Mouse (Mus musculus) lung, postnatal 4 days (tissue): ENCODE measurements around the gene Imp4.
A peak's percentile ranks its signal among the peaks of the same experiment; 100 is the strongest.
"Not testable (repeated sequence)": the region's sequence is repeated elsewhere in the genome, so short reads cannot be mapped to it uniquely, and the experiment has no call there.

Experiments
- DNase-seq, 2 experiments: peaks; one replicate each; pipeline ENCODE4 v3.0.0; 2021

The Imp4 gene

DNA sequence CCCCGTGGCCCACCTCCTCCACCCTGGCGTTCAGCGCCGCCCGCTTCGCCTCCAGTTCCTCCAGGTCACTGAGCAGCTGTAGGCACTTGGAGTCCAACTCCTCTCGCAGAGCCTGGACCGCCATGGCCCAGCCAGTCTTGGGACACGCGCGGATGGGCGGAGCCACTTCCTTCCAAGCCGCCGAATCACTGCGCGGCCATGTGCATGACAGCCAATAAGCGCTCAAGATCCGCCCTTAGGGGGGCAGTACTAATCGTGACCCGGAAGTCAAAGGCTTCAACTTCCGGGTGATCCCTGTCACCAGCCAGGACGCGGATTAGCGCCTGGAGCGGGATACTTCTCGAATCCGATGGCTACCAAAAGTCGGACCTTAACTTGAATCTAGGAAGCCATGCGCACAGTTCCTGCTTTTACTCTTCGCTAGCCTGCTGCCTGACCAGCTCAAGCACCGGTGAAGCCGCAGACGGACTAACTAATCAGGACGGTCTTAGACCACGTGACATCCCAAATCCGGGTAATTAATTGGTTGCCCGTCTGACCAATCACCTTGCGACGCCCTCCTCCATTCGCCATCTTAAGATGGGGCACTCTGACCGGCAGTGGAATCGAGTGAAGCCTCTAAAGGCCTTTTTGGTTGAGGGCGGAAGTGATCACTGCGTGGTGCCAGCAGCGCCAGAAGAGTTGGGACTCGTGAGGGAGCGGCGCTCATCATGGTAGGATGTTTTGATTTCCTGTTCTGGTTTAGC, at the start of gene Imp4, which contains the start of gene Ccdc115:
Gene Imp4 (plus strand): TSS at position 637 of the 746 bp plus-strand sequence.
Gene Ccdc115 (minus strand): TSS at position 458 of the 746 bp plus-strand sequence.
- peak; percentile 95 to 97 for DNase-seq

GRCm38 (mm10) chr1:34396321-34396720, 43.3 kb upstream of the Imp4 start:
- DNase-seq = no peak

DNA sequence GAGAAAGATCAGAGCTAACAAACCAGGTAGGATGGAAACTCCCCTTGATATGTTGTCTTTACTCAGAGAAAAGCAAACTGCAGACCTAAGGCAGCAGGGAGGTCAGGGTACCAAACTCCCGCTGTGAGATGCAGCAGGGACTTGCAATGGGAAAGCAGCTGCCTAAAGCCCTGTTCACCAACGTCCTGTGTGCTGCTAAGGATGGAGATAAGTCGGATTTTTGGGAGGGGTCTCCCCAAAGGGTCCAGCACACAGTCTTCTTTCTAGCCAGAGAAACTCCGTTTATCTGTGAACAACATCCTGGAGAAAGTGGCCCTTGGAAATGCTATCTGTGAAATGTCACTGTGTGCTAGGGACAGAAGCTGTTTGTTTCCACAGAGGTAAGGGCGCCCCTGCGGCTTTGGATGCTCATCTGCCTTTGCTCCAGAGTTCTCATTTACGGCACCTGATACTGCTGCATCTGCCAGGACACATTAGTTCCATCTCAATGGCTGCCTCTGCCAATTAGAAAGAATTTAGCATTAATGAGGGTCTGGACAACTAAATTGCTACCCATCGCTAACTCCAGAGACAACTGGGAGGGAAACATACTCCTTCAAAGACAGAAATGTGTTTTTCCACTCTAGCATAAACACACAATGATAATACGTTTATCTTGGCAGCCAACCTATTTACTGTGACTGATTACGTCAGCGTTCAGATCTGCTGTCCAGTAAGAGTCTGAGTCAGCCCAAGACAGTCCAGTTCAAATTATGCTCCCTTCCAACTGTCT, 40.3 kb upstream of the Imp4 start:
- no peak for DNase-seq

DNA sequence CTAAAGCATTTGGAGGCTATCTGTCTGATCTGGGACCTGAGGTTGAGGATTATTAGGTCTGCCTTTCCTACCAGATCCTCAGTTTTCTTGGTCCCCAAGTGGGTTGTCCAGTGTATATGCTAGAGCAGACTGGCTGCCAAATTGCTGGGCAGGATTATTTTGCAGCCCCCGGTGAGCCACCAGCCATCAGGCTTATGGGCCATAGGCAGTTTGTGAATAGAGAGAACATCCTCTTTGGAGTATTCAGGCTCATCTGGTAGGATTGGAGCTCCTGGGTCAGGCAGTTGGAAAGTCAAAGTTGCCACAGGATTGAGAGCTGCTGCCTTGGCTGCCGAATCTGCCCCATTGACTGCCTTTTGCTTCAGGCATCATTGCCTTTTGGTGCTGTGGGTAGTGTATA, 11.2 kb upstream of the Imp4 start:
- DNase-seq = no peak

DNA sequence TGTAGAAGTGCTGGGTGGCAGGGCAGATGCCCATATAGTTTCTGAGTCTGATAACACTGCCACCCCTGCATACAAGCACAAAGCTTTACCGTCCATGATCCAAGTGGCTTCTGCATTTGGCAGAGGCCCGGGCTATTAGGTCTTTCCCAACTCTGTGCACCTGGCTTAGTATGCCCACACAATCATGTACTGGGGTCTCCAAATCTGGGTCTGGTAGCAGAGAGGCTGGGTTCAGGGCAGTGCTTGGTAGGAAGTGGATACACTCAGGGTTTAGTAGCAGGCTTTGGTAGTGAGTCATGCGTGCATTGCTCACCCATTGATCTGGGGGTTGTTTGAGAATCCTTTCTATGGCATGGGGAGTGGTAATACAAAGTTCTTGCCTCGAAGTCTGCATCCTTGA, 10.4 kb upstream of the Imp4 start:
- DNase-seq = no peak

DNA sequence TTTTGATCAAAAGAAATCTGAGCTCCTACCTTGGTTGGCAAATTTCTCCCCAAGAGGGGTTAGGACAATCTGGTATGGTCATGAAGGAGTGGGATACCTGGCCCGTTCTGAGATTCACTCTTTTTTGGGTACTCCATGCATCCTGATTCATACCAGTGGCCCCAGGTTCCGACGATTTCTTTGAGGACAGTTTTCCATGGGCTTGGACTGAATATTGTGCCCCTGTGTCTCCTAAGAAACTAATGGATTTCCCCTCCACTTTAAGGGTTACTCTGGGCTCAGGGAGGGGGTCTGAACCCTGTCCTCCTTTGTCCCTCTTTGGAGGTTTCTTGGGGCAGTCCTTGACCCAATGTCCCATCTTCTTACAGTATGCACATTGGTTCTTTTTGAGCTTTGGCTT, 8.7 kb upstream of the Imp4 start:
- DNase-seq = no peak

GRCm38 (mm10) chr1:34431431-34431830, 8.2 kb upstream of the Imp4 start:
- DNase-seq = no peak

GRCm38 (mm10) chr1:34432411-34432775, 7.3 kb upstream of the Imp4 start:
- peak; percentile 37 to 47 for DNase-seq

DNA sequence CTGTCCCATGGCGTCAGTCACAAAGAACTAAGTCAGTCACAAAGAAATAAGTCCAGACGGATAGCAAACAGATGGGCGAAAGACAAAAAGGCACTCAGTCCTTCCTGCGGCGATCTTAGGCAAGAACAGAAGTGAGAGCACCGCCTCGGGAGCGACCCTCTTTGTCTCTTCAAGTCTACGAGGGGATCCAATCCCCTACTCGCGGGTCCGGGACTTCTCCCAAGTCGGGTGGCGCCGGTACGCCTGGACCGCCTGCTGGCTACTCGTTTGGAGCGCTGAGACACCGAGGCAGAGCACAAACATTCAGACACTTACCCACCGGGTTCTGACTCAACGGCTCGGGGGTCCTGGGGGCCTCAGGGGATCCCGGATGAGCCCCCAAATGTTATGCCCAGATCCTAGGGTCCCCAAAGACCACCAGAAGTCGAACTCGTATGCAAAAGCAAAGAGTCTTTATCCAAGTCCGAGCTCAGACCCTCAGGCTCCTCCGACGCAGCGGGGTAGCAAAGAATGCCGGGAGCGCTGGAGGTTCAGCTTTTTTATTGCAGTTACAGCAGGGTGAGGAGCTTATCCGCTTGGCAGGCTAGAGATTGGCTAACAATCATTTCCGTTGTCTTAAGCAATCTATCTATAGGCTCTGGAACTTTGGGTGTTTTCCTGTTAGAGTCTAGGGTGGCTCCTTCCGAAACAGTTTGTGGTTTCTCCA, 6.7 kb upstream of the Imp4 start:
- peak; percentile 47 to 56 for DNase-seq

DNA sequence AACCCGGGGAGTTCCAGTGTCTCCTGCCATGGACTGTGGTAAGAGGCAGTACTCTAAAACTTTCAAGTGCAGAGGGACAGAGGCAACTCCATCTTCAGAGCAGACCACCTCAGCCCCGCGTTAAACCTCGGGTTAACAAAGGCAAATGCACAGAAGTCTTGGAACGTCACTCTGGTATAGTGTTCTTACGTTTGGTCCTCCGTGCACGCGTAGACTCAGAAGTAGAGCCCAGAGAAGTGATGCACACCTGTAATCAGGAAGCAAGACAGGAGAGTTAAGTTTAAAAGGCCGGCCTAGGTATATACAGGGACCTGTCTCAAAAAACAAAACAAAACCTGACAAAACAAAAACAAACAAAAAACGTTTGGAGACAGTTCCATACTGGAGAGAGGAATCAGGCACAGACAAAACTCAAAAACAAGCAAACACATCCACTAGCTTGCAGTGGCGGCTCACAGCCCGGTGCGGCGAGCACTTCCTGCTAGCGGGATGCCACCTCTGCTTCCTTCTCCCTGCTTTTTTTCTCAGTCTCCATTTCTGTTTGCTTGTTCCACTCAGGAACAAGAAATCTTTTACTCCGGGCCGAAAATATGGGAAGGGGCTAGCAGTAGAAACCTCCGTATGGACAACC, 5.6 kb upstream of the Imp4 start:
- peak; percentile 27 to 32 for DNase-seq

- peak; percentile 86 to 91 for DNase-seq
Observed at GRCm38 (mm10) chr1:34434660-34435160, 4.9 kb upstream of the Imp4 start.

- no peak for DNase-seq
Observed at GRCm38 (mm10) chr1:34435371-34436120, 4.1 kb upstream of the Imp4 start.

GRCm38 (mm10) chr1:34436374-34436773, 3.3 kb upstream of the Imp4 start:
- DNase-seq = no peak

DNA sequence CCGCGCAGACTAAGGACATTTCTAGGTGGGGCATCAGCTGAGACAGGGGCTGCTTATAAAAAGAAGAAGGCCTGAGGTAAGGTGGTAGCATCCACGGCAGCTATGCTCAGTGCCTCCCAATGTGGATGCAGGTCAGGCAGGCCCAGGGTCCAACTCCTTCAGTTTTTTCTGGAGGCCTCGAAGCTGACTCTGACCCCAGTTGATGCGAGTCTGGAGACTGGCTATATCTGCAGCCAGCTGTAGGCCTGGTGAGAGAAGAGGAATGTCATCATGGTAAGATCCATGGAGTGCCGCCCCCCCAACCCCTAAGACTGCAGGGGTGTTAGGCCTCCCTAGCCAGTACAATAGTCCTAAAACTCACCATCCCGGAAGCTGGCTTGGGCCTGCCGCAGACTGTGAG, 2.3 kb upstream of the Imp4 start:
- not testable (repeated sequence) for DNase-seq

DNA sequence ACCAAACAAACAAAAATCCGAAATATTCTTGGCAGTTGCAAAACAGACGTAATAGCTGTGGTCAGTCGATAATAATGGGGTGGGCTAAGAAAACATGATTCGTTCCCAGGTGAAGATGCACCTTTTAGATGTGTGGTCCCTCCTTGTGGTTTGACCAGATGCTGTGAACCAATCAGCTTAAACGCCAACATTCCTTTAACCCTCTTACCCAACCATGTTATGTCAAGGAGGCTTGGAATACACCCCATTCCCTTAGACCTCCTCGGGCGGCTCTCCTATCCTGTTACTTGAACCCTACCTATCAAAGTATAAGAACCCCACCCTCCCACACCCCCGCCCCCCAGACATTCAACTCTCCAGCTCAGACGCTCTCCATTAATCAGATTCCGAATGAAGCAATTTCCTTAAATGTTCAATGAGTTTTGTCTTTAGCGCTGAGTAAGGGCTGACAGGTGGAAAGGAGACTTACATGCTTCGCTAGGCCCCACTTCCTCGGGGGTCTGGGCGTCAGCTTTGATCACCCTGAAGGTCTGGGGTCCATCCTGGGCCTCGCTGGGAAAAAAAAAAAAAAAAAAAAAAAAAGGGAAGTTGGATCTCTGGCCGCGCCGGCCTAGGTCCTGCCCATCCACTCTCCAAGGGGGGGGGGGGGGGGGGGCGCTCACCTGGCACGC, 1.1 kb upstream of the Imp4 start:
- DNase-seq = no peak

DNA sequence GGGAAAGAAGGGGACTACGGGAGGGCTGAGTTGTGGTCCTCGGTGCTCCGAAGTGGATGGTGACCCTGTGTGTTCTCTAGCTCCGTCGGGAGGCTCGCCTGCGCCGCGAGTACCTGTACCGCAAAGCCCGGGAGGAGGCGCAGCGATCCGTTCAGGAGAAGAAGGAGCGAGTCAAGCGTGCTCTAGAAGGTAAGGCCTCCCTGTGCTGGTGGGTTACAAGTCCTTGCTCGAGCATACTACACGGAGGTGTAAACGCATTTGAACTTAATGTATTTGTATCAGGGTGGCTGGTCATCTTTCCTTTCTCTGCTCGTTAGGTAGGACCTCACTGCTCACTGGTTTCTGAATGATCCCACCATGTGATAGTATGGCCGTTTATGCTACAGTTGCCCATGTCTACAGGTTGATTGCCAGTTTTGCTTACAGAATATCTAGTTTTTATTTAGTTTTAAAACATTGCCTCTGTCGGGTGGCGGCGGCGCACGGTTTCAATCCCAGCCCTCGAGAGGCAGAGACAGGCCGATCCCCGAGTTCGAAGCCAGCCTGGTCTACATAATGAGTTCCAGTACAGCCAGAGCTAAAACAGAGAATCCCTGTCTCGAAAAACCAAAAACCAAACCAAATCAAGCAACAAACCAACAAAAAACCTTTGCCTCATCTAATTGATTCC, 445 bp downstream of the Imp4 start:
- DNase-seq = no peak

GRCm38 (mm10) chr1:34443124-34443523, 3.5 kb downstream of the Imp4 start:
- no peak for DNase-seq

DNA sequence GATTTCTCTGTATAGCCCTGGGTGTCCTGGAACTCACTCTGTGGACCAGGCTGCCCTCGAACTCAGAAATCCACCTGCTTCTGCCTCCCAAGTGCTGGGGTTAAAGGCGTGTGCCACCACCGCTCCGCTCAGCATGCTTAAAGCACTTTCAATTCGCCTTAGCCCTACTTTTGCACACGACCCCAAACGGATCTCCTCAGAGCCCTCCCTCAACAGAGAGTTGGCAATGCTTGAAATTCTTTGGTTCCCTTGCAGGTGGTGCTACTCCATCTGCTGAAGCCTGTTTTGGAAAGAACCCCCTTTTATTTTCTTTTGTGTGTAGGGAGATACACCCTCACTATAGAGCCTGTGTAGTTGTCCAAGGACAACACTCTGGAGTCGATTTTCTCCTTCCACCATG, 18.8 kb downstream of the Imp4 start:
- no peak for DNase-seq

- DNase-seq = peak; percentile 91 to 93
Observed at GRCm38 (mm10) chr1:34459284-34460060, 19.8 kb downstream of the Imp4 start, which contains the start of gene Ptpn18. Gene Ptpn18, plus strand, starts transcription at chr1:34459762.

GRCm38 (mm10) chr1:34460061-34460441, 20.4 kb downstream of the Imp4 start:
- DNase-seq = peak; percentile 51 to 55
